Mouse (Mus musculus): ENCODE data around the gene Sympk. TPM values are rescaled to one million over a fixed set of nuclear protein-coding genes. Genes with fewer than 3 reads are reported as not detected.
A peak's percentile ranks its signal among the peaks of the same experiment; 100 is the strongest.

Sympk gene
- total and polyA plus RNA-seq, 3 experiments = 43.7 to 141 (median 111) TPM

GRCm38 (mm10) chr7:19004631-19005079 is 19.5 kb upstream of the Sympk start:
- no peak for TF ChIP-seq CHD1 (IDR thresholded peaks at IDR 0.05; ENCODE audit: low read depth, low read length)
- no peak for TF ChIP-seq USF1 (IDR thresholded peaks at IDR 0.05; ENCODE audit: low read depth, low read length)
- TF ChIP-seq ZC3H11A (IDR thresholded peaks at IDR 0.05; ENCODE audit: low read depth, low read length) = no peak
- no peak for TF ChIP-seq POLR2AphosphoS2 (IDR thresholded peaks at IDR 0.05; ENCODE audit: low read depth, low read length)
- TF ChIP-seq RCOR1 (conservative IDR thresholded peaks at IDR 0.05; ENCODE audit: low read depth, low read length) = no peak
- TF ChIP-seq RAD21 (IDR thresholded peaks at IDR 0.05; ENCODE audit: low read depth, low read length) = no peak
- TF ChIP-seq GABPA (IDR thresholded peaks at IDR 0.05; ENCODE audit: insufficient replicate concordance, low read depth, low read length) = no peak
- TF ChIP-seq TBP (conservative IDR thresholded peaks at IDR 0.05; ENCODE audit: low read depth, low read length) = no peak
- TF ChIP-seq CHD2 (IDR thresholded peaks at IDR 0.05; ENCODE audit: low read length) = no peak
- no peak for TF ChIP-seq MEF2A (IDR thresholded peaks at IDR 0.05; ENCODE audit: borderline replicate concordance, low read depth, low read length)
- TF ChIP-seq POLR2A (IDR thresholded peaks at IDR 0.05; ENCODE audit: low read depth, low read length) = no peak
- TF ChIP-seq MAZ (IDR thresholded peaks at IDR 0.05; ENCODE audit: low read depth, low read length) = no peak
- no peak for TF ChIP-seq NELFE (IDR thresholded peaks at IDR 0.05; ENCODE audit: low read depth, low read length)
- no peak for TF ChIP-seq ELF1 (IDR thresholded peaks at IDR 0.05; ENCODE audit: low read depth, low read length)
- H3K27me3 ChIP-seq (replicated peaks) = peaks cover 9% of the 10 kb centered on the region
- peak overlapping the region; percentile 58; the same call in 1 of the 2 replicates for H3K4me2 ChIP-seq (ENCODE audit: insufficient read depth, low read depth, poor library complexity, severe bottlenecking)
- dilution Hi-C loops (cut with MboI; ENCODE audit: extremely low pct_ligation_motif_present, extremely low pct_unique_long_range_greater_than_20kb, low sequenced_read_pairs) = no loop called here
- H3K4me1 ChIP-seq (ENCODE audit: control insufficient read depth in 1 of 2, insufficient read depth in 2 of 2) = peaks cover 7 to 48% of the 10 kb centered on the region in 2 experiments; a peak in 2 of 4 replicates
- peaks cover 8 to 23% of the 10 kb centered on the region in 2 experiments for H3K36me3 ChIP-seq (replicated peaks in 1 of 2; ENCODE audit: control insufficient read depth in 1 of 2, insufficient read depth in 1 of 2, low read length in 1 of 2)
- H3K27ac ChIP-seq (ENCODE audit: insufficient read depth, low read depth) = no peak overlapping the region
- peak overlapping the region; percentile 78 for H3K9ac ChIP-seq (ENCODE audit: insufficient read depth, low read depth)
- no peaks in the 10 kb centered on the region for H3K79me2 ChIP-seq (replicated peaks; ENCODE audit: control insufficient read depth, extremely low read depth, insufficient read depth, poor library complexity, severe bottlenecking)
- peaks cover 4% of the 10 kb centered on the region for H3K9me3 ChIP-seq (replicated peaks; ENCODE audit: low read length)
- peak overlapping the region; percentile 50 to 83 (median 66) for H3K4me3 ChIP-seq (replicated peaks in 1 of 3; ENCODE audit: low read depth in 2 of 3, low read length in 2 of 3, poor library complexity in 1 of 3)
- in situ Hi-C loops (cut with MboI; ENCODE audit: low pct_ligation_motif_present, low pct_unique_long_range_greater_than_20kb, low sequenced_read_pairs) = no loop called here
- DNase-seq (ENCODE audit: extremely low read depth) = no peak

DNA sequence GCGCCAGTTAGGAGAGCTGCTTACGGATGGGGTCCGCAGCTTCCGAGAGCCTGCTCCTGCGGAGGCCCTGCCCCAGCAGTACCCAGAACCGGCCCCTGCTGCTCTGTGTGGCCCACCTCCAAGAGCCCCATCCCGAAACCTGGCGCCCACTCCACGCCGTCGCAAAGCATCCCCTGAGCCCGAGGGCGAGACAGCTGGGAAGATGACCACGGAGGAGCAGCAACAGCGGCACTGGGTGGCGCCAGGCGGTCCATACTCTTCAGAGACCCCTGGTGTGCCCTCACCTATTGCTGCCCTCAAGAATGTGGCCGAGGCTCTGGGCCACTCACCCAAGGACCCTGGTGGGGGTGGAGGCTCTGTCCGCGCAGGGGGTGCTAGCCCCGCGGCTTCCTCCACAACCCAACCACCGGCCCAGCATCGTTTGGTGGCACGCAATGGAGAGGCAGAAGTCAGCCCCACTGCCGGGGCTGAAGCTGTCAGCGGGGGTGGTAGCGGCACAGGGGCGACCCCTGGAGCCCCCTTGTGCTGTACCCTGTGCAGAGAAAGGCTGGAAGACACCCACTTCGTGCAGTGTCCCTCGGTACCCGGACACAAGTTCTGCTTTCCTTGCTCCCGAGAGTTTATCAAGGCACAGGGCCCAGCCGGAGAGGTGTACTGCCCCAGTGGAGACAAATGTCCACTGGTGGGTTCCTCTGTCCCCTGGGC is 18.6 kb upstream of the Sympk start:
- in situ Hi-C loops (cut with MboI; ENCODE audit: low pct_ligation_motif_present, low pct_unique_long_range_greater_than_20kb, low sequenced_read_pairs) (no loop called here), dilution Hi-C loops (cut with MboI; ENCODE audit: extremely low pct_ligation_motif_present, extremely low pct_unique_long_range_greater_than_20kb, low sequenced_read_pairs) (no loop called here)
- peaks cover 4% of the 10 kb centered on the region for H3K9me3 ChIP-seq (replicated peaks; ENCODE audit: low read length)
- no peak for DNase-seq (ENCODE audit: extremely low read depth)
- no peak overlapping the region for H3K4me2 ChIP-seq (ENCODE audit: insufficient read depth, low read depth, poor library complexity, severe bottlenecking)
- no peaks in the 10 kb centered on the region for H3K79me2 ChIP-seq (replicated peaks; ENCODE audit: control insufficient read depth, extremely low read depth, insufficient read depth, poor library complexity, severe bottlenecking)
- H3K4me3 ChIP-seq (replicated peaks in 1 of 3; ENCODE audit: low read depth in 2 of 3, low read length in 2 of 3, poor library complexity in 1 of 3) = no peak overlapping the region
- no peak overlapping the region for H3K9ac ChIP-seq (ENCODE audit: insufficient read depth, low read depth)
- no peak overlapping the region for H3K27ac ChIP-seq (ENCODE audit: insufficient read depth, low read depth)
- peaks cover 8 to 23% of the 10 kb centered on the region in 2 experiments for H3K36me3 ChIP-seq (replicated peaks in 1 of 2; ENCODE audit: control insufficient read depth in 1 of 2, insufficient read depth in 1 of 2, low read length in 1 of 2)
- H3K27me3 ChIP-seq (replicated peaks) = peaks cover 13% of the 10 kb centered on the region
- H3K4me1 ChIP-seq (ENCODE audit: control insufficient read depth in 1 of 2, insufficient read depth in 2 of 2) = peaks cover 5 to 40% of the 10 kb centered on the region in 2 experiments; a peak in 3 of 4 replicates
- TF ChIP-seq PAX5 (IDR thresholded peaks at IDR 0.05; ENCODE audit: low read length) (no peak), RAD21 (IDR thresholded peaks at IDR 0.05; ENCODE audit: low read depth, low read length) (no peak), ZC3H11A (IDR thresholded peaks at IDR 0.05; ENCODE audit: low read depth, low read length) (no peak), SMC3 (IDR thresholded peaks at IDR 0.05; ENCODE audit: low read depth, low read length) (no peak), UBTF (IDR thresholded peaks at IDR 0.05; ENCODE audit: low read depth, low read length) (no peak), HCFC1 (IDR thresholded peaks at IDR 0.05; ENCODE audit: low read depth, low read length) (no peak), RCOR1 (conservative IDR thresholded peaks at IDR 0.05; ENCODE audit: low read depth, low read length) (no peak), ETS1 (conservative IDR thresholded peaks at IDR 0.05; ENCODE audit: low read depth, low read length) (no peak), GABPA (IDR thresholded peaks at IDR 0.05; ENCODE audit: insufficient replicate concordance, low read depth, low read length) (no peak), USF2 (conservative IDR thresholded peaks at IDR 0.05; ENCODE audit: low read depth, low read length) (no peak), NELFE (IDR thresholded peaks at IDR 0.05; ENCODE audit: low read depth, low read length) (no peak), NRF1 (IDR thresholded peaks at IDR 0.05; ENCODE audit: low read depth, low read length) (no peak), MAZ (IDR thresholded peaks at IDR 0.05; ENCODE audit: low read depth, low read length) (no peak)

All from CH12.LX (cell line).